In the genomic region with DNA sequence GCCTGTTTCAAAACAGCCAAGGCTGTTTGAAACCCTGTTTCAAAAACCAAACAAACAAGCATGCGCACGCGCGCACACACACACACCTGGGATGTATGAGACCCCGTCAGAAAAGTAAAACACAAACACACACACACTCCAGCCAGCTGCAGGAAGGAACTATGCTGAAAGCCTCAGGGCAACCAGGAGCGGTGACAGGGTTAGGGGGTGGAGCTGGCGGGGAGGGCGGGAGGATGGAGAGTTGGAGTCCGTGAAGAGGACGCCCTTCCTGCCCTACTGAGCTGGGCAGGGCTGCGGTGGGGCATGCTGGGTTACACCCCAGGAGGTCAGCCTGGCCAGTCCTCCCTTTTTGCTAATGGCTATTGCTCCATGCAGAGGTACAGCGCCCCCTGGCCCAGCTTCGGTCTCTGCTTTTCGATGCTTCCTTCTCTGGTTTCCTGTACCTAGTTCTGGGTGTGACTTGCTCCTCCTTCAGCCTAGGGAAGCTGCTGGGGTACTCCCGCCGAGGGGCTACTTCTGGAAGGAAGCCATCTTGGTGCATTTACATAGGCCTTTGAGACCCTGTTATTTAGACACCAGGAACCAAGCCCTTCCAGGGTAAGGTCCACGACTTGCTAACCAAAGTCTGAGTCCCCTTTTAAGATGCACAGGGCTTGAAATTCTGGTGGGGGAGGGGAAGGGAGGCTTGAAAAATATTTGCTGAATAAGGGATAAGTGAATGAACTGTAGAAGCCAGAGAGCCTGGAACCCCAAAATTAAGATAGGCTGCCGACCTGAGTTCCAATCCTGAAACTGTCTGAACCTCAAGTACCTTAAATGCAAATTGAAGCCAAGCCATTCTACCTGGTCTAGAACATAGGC, we compare ENCODE assay signal across 8 mouse cellular contexts. TPM values are rescaled to one million over a fixed set of nuclear protein-coding genes. Genes with fewer than 3 reads are reported as not detected.
DNase-seq lines count a peak whose midpoint lies in the region; ATAC-seq and TF ChIP-seq lines count a peak whose summit lies in the region.

No protein-coding gene starts in this region.

- H3K36me3 ChIP-seq in heart, embryonic 11.5 days (ENCODE audit: control insufficient read depth, insufficient read depth, low read length), result no peaks in the 10 kb centered on the region
- H3K36me3 ChIP-seq in kidney, embryonic 15.5 days, result no peaks in the 10 kb centered on the region
- no peaks in the 10 kb centered on the region for H3K36me3 ChIP-seq in liver, adult 2 months (ENCODE audit: control insufficient read depth, insufficient read depth, low read length)

- H3K9ac ChIP-seq in heart, embryonic 11.5 days (ENCODE audit: low read depth, low read length), result peak overlapping the region; percentile 22; the same call in 1 of the 2 replicates
- H3K9ac ChIP-seq in kidney, embryonic 15.5 days, result no peak overlapping the region
- H3K9ac ChIP-seq in liver, adult 2 months (ENCODE audit: low read depth, low read length), result no peak overlapping the region

- peak overlapping the region; percentile 89 for H3K27ac ChIP-seq in bone marrow, adult 2 months (ENCODE audit: control insufficient read depth, insufficient read depth, low read depth, low read length, poor library complexity)
- peak overlapping the region; percentile 22; the same call in 1 of the 2 replicates for H3K27ac ChIP-seq in heart, embryonic 11.5 days (ENCODE audit: low read depth, low read length)
- peak overlapping the region; percentile 66 for H3K27ac ChIP-seq in kidney, embryonic 15.5 days
- H3K27ac ChIP-seq in liver, adult 2 months (replicated peaks; ENCODE audit: insufficient read depth, low read depth, low read length), result no peak overlapping the region

- no peaks in the 10 kb centered on the region for H3K9me3 ChIP-seq in heart, embryonic 11.5 days (replicated peaks; ENCODE audit: control insufficient read depth, low read length)
- no peaks in the 10 kb centered on the region for H3K9me3 ChIP-seq in kidney, embryonic 15.5 days (replicated peaks)

- H3K79me2 ChIP-seq in liver, adult 2 months (ENCODE audit: control insufficient read depth, insufficient read depth, low read length), result no peaks in the 10 kb centered on the region

- H3K4me2 ChIP-seq in heart, embryonic 11.5 days, result peak overlapping the region; percentile 40
- peak overlapping the region; percentile 59 for H3K4me2 ChIP-seq in kidney, embryonic 15.5 days

- 2% methylated on average over 18 of the region's 18 CpGs for WGBS in bone marrow, adult 2 months
- 11% methylated on average over 18 of the region's 18 CpGs for WGBS in heart, embryonic 11.5 days (ENCODE audit: insufficient replicate concordance)
- WGBS in kidney, embryonic 15.5 days, result 9% methylated on average over 18 of the region's 18 CpGs
- WGBS in liver, adult 2 months, result 9% methylated on average over 18 of the region's 18 CpGs

- H3K4me1 ChIP-seq in bone marrow, adult 2 months (ENCODE audit: control insufficient read depth, insufficient read depth, low read length), result no peaks in the 10 kb centered on the region; the same call in 1 of the 2 replicates
- no peaks in the 10 kb centered on the region; the same call in 1 of the 2 replicates for H3K4me1 ChIP-seq in heart, embryonic 11.5 days (ENCODE audit: control insufficient read depth, insufficient read depth, low read length)
- H3K4me1 ChIP-seq in kidney, embryonic 15.5 days, result peaks cover 29% of the 10 kb centered on the region
- peaks cover 3% of the 10 kb centered on the region; the same call in 1 of the 2 replicates for H3K4me1 ChIP-seq in liver, adult 2 months (ENCODE audit: control insufficient read depth, insufficient read depth, low read length)

- TF ChIP-seq CTCF in bone marrow, adult 2 months (IDR thresholded peaks at IDR 0.05; ENCODE audit: control insufficient read depth, insufficient read depth, low read length), result peak; percentile 79
- TF ChIP-seq CTCF in liver, adult 2 months (IDR thresholded peaks at IDR 0.05; ENCODE audit: low read depth, low read length), result peak; percentile 90

- TF ChIP-seq POLR2A in bone marrow, adult 2 months (IDR thresholded peaks at IDR 0.05; ENCODE audit: borderline replicate concordance, control insufficient read depth, low read depth, low read length), result peak; percentile 70; the same call in 1 of the 2 replicates
- no peak for TF ChIP-seq POLR2A in liver, adult 2 months (IDR thresholded peaks at IDR 0.05; ENCODE audit: extremely low read depth, insufficient read depth, low read length)

- ATAC-seq in erythroblast, adult 5-6 weeks (replicated peaks; ENCODE audit: low FRiP score, poor library complexity, severe bottlenecking), result peak; percentile 93
- ATAC-seq in heart, embryonic 11.5 days (replicated peaks; ENCODE audit: insufficient number of reproducible peaks, low FRiP score, low TSS enrichment), result peak; percentile 88
- peak; percentile 94 for ATAC-seq in kidney, embryonic 15.5 days (replicated peaks; ENCODE audit: low FRiP score)
- ATAC-seq in monocyte, adult 5-6 weeks (replicated peaks; ENCODE audit: insufficient number of reproducible peaks, low FRiP score, low TSS enrichment, poor library complexity, severe bottlenecking), result peak; percentile 98

- peak; percentile 97 for DNase-seq in A20 (ENCODE audit: low read depth, low spot score)
- peak; percentile 85 for DNase-seq in liver, adult 2 months (ENCODE audit: extremely low read depth, low read depth, low spot score)
- DNase-seq in spleen, postnatal 4 days (ENCODE audit: low spot score in 2 of 2), result peak; percentile 91 to 95

- H3K4me3 ChIP-seq in bone marrow, adult 2 months (replicated peaks; ENCODE audit: control insufficient read depth, low read depth, low read length), result peak overlapping the region; percentile 38
- H3K4me3 ChIP-seq in heart, embryonic 11.5 days (ENCODE audit: low read depth, low read length), result peak overlapping the region; percentile 8
- H3K4me3 ChIP-seq in kidney, embryonic 15.5 days (replicated peaks), result peak overlapping the region; percentile 34
- peak overlapping the region; percentile 12; the same call in 1 of the 2 replicates for H3K4me3 ChIP-seq in liver, adult 2 months (ENCODE audit: insufficient read depth, low read depth, low read length)

- no peaks in the 10 kb centered on the region for H3K27me3 ChIP-seq in heart, embryonic 11.5 days (ENCODE audit: control insufficient read depth, insufficient read depth, low read length)
- H3K27me3 ChIP-seq in kidney, embryonic 15.5 days, result no peaks in the 10 kb centered on the region
- no peaks in the 10 kb centered on the region for H3K27me3 ChIP-seq in liver, adult 2 months (ENCODE audit: control insufficient read depth, insufficient read depth, low read length)

RNA-seq across cellular contexts. Expression of a gene that starts 48.2 kb away (rescaled TPM):
- polyA plus RNA-seq in bone marrow, adult 2 months (2011; ENCODE audit: insufficient read depth, insufficient read length, low replicate concordance, missing spikeins), result 106 and 185 TPM in 2 replicates
- 52.7 and 66.1 TPM in 2 replicates for total RNA-seq in erythroblast, adult 5-6 weeks (2015; ENCODE audit: low replicate concordance)
- total RNA-seq in erythroblast, adult 5-6 weeks (2017; ENCODE audit: low replicate concordance), result 38.1 and 39.2 TPM in 2 replicates
- 397 and 442 TPM in 2 replicates for polyA plus RNA-seq in heart, embryonic 11.5 days (2014; fragmentation: Nextera tagmentation; extraction: Ambion mirVana)
- polyA plus RNA-seq in kidney, embryonic 15.5 days (2015; fragmentation: Nextera tagmentation; extraction: Ambion mirVana), result 459 and 522 TPM in 2 replicates
- total RNA-seq in liver, adult 2 months (2014; rRNA removed), result 45.5 and 59.3 TPM in 2 replicates
- polyA plus RNA-seq in liver, adult 2 months (2012; rRNA removed), result 52.3 and 55.4 TPM in 2 replicates
- 121 to 126 TPM (median 122 TPM) in 3 replicates for total RNA-seq in monocyte, adult 5-6 weeks (2017)
